Mouse (Mus musculus): ENCODE measurements around the gene Mmp14. TPM values are rescaled to one million over a fixed set of nuclear protein-coding genes. Genes with fewer than 3 reads are reported as not detected.

Mmp14 gene
- polyA plus RNA-seq, 1 experiment from 2014 or later: 45.1 TPM

GRCm38 (mm10) chr14:54492345-54493131 is 61.1 kb downstream of the Mmp14 start:
- WGBS: 70% methylated on average over 18 of the region's 18 CpGs
- ATAC-seq: no peak
- no peaks in the 10 kb centered on the region for H3K27me3 ChIP-seq (replicated peaks; ENCODE audit: control insufficient read depth, insufficient read depth, low read length)
- no peaks in the 10 kb centered on the region for H3K36me3 ChIP-seq (ENCODE audit: control insufficient read depth, insufficient read depth, low read length)
- H3K9me3 ChIP-seq (ENCODE audit: control insufficient read depth, low read length): no peaks in the 10 kb centered on the region
- no peak overlapping the region for H3K4me3 ChIP-seq (ENCODE audit: low read length)
- H3K4me1 ChIP-seq (ENCODE audit: control insufficient read depth, insufficient read depth, low read depth, low read length): no peaks in the 10 kb centered on the region
- no peak overlapping the region for H3K9ac ChIP-seq (ENCODE audit: low read depth, low read length)
- H3K4me2 ChIP-seq (ENCODE audit: low read length): no peak overlapping the region
- no peak overlapping the region for H3K27ac ChIP-seq (ENCODE audit: low read depth, low read length)

GRCm38 (mm10) chr14:54493236-54493635 is 61.8 kb downstream of the Mmp14 start:
- Histone ChIP-seq H3K9me3 (ENCODE audit: control insufficient read depth, low read length) (no peaks in the 10 kb centered on the region), H3K4me1 (ENCODE audit: control insufficient read depth, insufficient read depth, low read depth, low read length) (no peaks in the 10 kb centered on the region), H3K27me3 (replicated peaks; ENCODE audit: control insufficient read depth, insufficient read depth, low read length) (no peaks in the 10 kb centered on the region), H3K27ac (ENCODE audit: low read depth, low read length) (no peak overlapping the region), H3K4me2 (ENCODE audit: low read length) (no peak overlapping the region), H3K9ac (ENCODE audit: low read depth, low read length) (no peak overlapping the region), H3K36me3 (ENCODE audit: control insufficient read depth, insufficient read depth, low read length) (no peaks in the 10 kb centered on the region), H3K4me3 (ENCODE audit: low read length) (no peak overlapping the region)
- WGBS: 94% methylated on average over 5 of the region's 5 CpGs
- ATAC-seq: no peak

- no peak overlapping the region for H3K4me2 ChIP-seq (ENCODE audit: low read length)
- no peak overlapping the region for H3K4me3 ChIP-seq (ENCODE audit: low read length)
- no peaks in the 10 kb centered on the region for H3K9me3 ChIP-seq (ENCODE audit: control insufficient read depth, low read length)
- H3K9ac ChIP-seq (ENCODE audit: low read depth, low read length): no peak overlapping the region
- 0% methylated on average over 3 of the region's 3 CpGs for WGBS
- no peaks in the 10 kb centered on the region for H3K27me3 ChIP-seq (replicated peaks; ENCODE audit: control insufficient read depth, insufficient read depth, low read length)
- no peak for ATAC-seq
- no peak overlapping the region for H3K27ac ChIP-seq (ENCODE audit: low read depth, low read length)
- H3K36me3 ChIP-seq (ENCODE audit: control insufficient read depth, insufficient read depth, low read length): no peaks in the 10 kb centered on the region
- H3K4me1 ChIP-seq (ENCODE audit: control insufficient read depth, insufficient read depth, low read depth, low read length): no peaks in the 10 kb centered on the region
Observed at GRCm38 (mm10) chr14:54494234-54494633, 62.8 kb downstream of the Mmp14 start.

Other genes with a start within 250 kb of the Mmp14 start
- 391 and 409 TPM in 2 replicates for gene Dad1, start 177.5 kb upstream of the Mmp14 start, polyA plus RNA-seq (2015; fragmentation: Nextera tagmentation; extraction: Ambion mirVana)
- 70.3 and 75.2 TPM in 2 replicates for gene Abhd4, start 177.4 kb upstream of the Mmp14 start, polyA plus RNA-seq (2015; fragmentation: Nextera tagmentation; extraction: Ambion mirVana)
- not detected in 2 replicates for gene Olfr49, start 146.7 kb upstream of the Mmp14 start, polyA plus RNA-seq (2015; fragmentation: Nextera tagmentation; extraction: Ambion mirVana)
- gene Oxa1l, start 70.8 kb upstream of the Mmp14 start, polyA plus RNA-seq (2015; fragmentation: Nextera tagmentation; extraction: Ambion mirVana): 58.5 and 59.9 TPM in 2 replicates
- 4.9 and 5.9 TPM in 2 replicates for gene Slc7a7, start 13.8 kb upstream of the Mmp14 start, polyA plus RNA-seq (2015; fragmentation: Nextera tagmentation; extraction: Ambion mirVana)
- gene Mrpl52, start 4.7 kb upstream of the Mmp14 start, polyA plus RNA-seq (2015; fragmentation: Nextera tagmentation; extraction: Ambion mirVana): 218 and 228 TPM in 2 replicates
- 31.4 and 35.6 TPM in 2 replicates for gene Lrp10, start 32.5 kb downstream of the Mmp14 start, polyA plus RNA-seq (2015; fragmentation: Nextera tagmentation; extraction: Ambion mirVana)
- 38.5 and 39.5 TPM in 2 replicates for gene Rem2, start 44.5 kb downstream of the Mmp14 start, polyA plus RNA-seq (2015; fragmentation: Nextera tagmentation; extraction: Ambion mirVana)
- gene Prmt5, start 85.9 kb downstream of the Mmp14 start, polyA plus RNA-seq (2015; fragmentation: Nextera tagmentation; extraction: Ambion mirVana): 93.2 and 103 TPM in 2 replicates
- gene Haus4, start 123.0 kb downstream of the Mmp14 start, polyA plus RNA-seq (2015; fragmentation: Nextera tagmentation; extraction: Ambion mirVana): 19.4 and 20.7 TPM in 2 replicates
- gene Ajuba, start 145.9 kb downstream of the Mmp14 start, polyA plus RNA-seq (2015; fragmentation: Nextera tagmentation; extraction: Ambion mirVana): 4.7 and 6.0 TPM in 2 replicates
- gene 4931414P19Rik, start 174.4 kb downstream of the Mmp14 start, polyA plus RNA-seq (2015; fragmentation: Nextera tagmentation; extraction: Ambion mirVana): 5.4 and 5.5 TPM in 2 replicates
- gene Psmb5, start 186.4 kb downstream of the Mmp14 start, polyA plus RNA-seq (2015; fragmentation: Nextera tagmentation; extraction: Ambion mirVana): 445 and 467 TPM in 2 replicates
- gene Psmb11, start 189.8 kb downstream of the Mmp14 start, polyA plus RNA-seq (2015; fragmentation: Nextera tagmentation; extraction: Ambion mirVana): 0.16 and 0.37 TPM in 2 replicates
- gene Gm17606, start 209.3 kb downstream of the Mmp14 start, polyA plus RNA-seq (2015; fragmentation: Nextera tagmentation; extraction: Ambion mirVana): not detected in 2 replicates
- gene Cdh24, start 209.8 kb downstream of the Mmp14 start, polyA plus RNA-seq (2015; fragmentation: Nextera tagmentation; extraction: Ambion mirVana): 9.5 and 10.3 TPM in 2 replicates